Mouse (Mus musculus): ENCODE measurements around the gene Arsg. TPM values are rescaled to one million over a fixed set of nuclear protein-coding genes. Genes with fewer than 3 reads are reported as not detected.

Arsg gene
- polyA plus RNA-seq, 1 experiment, result not detected

DNA sequence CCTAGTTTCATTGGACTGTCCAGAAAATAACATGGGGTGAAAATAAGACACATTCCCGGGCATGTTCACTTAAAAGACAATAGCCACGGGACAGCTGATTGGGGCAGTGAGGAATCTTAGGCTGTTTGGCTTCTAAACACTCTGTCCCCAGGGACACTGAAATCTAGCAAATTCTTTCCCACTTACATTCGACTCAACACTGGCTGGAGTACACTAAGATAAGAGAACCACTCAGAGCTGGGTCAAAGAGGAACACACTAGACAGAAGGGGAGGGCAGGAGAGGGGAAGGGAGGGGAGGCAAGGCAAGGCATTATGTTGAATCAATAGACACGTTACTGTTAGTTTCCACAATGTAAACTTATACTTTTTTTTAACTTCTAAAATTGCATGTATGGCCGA lies 12.6 kb upstream of the Arsg start:
- TF ChIP-seq POLR2A (IDR thresholded peaks at IDR 0.05; ENCODE audit: insufficient read depth, low read depth, low read length) (no peak), CTCF (IDR thresholded peaks at IDR 0.05; ENCODE audit: insufficient read depth, low read depth, low read length) (no peak)
- Histone ChIP-seq H3K4me3 (ENCODE audit: insufficient read depth, low read depth, low read length) (no peak overlapping the region), H3K4me1 (ENCODE audit: control insufficient read depth, insufficient read depth, low read length) (no peaks in the 10 kb centered on the region), H3K27ac (ENCODE audit: insufficient read depth, low read depth, low read length) (no peak overlapping the region)
- WGBS, result 70% methylated on average over 5 of the region's 5 CpGs

DNA sequence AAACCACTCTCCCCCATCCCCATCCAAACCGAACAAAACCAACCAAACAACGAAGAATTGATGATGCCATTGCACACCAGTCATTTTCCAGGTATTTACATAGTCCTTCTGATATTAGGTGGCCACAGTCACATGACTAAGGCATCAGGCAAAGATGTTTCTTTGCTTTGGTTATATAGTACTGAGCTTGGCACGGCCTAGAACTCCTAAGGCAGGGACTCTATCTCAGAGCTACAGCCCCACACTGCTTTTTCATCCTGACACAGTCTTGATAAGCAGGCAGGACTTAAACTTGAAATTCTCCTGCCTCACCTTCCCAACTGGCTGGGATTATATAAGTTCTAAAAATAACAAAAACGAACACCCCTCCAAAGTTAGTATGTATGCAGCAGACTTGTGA lies 8.1 kb upstream of the Arsg start:
- 92% methylated on average over 4 of the region's 4 CpGs for WGBS
- H3K4me3 ChIP-seq (ENCODE audit: insufficient read depth, low read depth, low read length), result no peak overlapping the region
- no peak overlapping the region for H3K27ac ChIP-seq (ENCODE audit: insufficient read depth, low read depth, low read length)
- H3K4me1 ChIP-seq (ENCODE audit: control insufficient read depth, insufficient read depth, low read length), result no peaks in the 10 kb centered on the region
- TF ChIP-seq POLR2A (IDR thresholded peaks at IDR 0.05; ENCODE audit: insufficient read depth, low read depth, low read length) (no peak), CTCF (IDR thresholded peaks at IDR 0.05; ENCODE audit: insufficient read depth, low read depth, low read length) (no peak)

DNA sequence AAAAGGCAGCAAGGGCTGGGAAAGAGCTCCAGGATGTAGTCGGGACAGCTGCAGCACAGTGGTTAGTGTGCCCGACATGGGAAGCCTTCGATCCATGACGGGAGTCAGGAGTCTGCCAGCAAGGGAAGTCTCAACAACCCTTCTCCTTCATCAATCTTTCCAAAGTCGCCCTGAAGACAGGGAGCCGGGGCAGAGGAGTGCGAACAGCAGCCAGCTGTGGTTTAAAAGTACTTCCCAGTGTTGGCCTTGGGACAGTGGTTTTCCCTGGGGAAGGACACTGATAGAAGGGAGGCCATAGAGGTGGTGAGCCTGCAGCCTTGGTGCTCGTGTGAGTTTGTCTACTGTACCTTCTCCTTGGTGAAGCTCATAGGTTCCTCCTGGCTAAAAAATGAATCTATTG lies 6.2 kb upstream of the Arsg start:
- Histone ChIP-seq H3K4me3 (ENCODE audit: insufficient read depth, low read depth, low read length) (no peak overlapping the region), H3K4me1 (ENCODE audit: control insufficient read depth, insufficient read depth, low read length) (no peaks in the 10 kb centered on the region), H3K27ac (ENCODE audit: insufficient read depth, low read depth, low read length) (no peak overlapping the region)
- no peak for TF ChIP-seq CTCF (IDR thresholded peaks at IDR 0.05; ENCODE audit: insufficient read depth, low read depth, low read length)
- no peak for TF ChIP-seq POLR2A (IDR thresholded peaks at IDR 0.05; ENCODE audit: insufficient read depth, low read depth, low read length)
- 93% methylated on average over 8 of the region's 8 CpGs for WGBS

DNA sequence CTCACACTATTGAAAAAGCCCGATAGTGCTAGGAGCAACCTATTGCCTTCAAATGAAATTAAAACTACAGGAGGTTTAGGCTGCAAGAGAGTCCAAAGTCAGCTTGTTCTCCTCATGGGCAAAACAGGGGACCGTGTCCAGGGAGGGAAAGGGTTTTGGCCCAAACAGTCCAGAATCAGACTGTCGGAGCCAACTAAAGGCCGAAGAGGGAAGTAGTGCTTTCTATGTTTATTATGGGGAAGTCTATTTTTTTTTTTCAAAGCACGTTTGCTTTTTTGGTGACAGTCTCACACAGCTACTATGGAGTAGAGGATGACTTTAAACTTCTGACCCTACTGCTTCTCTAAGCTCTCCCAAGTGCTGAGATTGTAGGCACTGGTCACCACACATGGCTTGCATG lies 5.0 kb upstream of the Arsg start:
- Histone ChIP-seq H3K27ac (ENCODE audit: insufficient read depth, low read depth, low read length) (no peak overlapping the region), H3K4me3 (ENCODE audit: insufficient read depth, low read depth, low read length) (no peak overlapping the region), H3K4me1 (ENCODE audit: control insufficient read depth, insufficient read depth, low read length) (peaks cover 2% of the 10 kb centered on the region; the same call in 1 of the 2 replicates)
- no peak for TF ChIP-seq POLR2A (IDR thresholded peaks at IDR 0.05; ENCODE audit: insufficient read depth, low read depth, low read length)
- TF ChIP-seq CTCF (IDR thresholded peaks at IDR 0.05; ENCODE audit: insufficient read depth, low read depth, low read length), result no peak
- 68% methylated on average over 5 of the region's 5 CpGs for WGBS

DNA sequence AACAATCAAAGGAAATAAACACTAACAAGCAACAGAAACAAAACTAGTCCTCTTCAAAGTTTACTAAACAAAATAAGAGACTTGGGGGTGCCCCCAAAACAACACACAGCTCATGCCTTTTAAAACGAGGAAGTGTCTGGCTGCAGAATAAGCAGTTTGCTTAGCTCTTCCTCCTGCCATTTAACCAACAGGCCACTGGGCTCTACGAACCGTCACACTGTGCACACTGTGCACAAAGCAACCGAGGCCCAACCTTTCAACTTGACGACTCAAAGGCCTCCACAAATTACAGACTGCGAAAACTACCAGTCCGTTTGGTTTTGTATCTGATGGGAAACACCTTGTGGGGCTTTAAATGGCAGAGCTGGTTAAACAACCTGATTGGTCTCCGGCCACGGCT lies 3.0 kb upstream of the Arsg start:
- Histone ChIP-seq H3K4me1 (ENCODE audit: control insufficient read depth, insufficient read depth, low read length) (peaks cover 2% of the 10 kb centered on the region; the same call in 1 of the 2 replicates), H3K4me3 (ENCODE audit: insufficient read depth, low read depth, low read length) (no peak overlapping the region), H3K27ac (ENCODE audit: insufficient read depth, low read depth, low read length) (no peak overlapping the region)
- TF ChIP-seq POLR2A (IDR thresholded peaks at IDR 0.05; ENCODE audit: insufficient read depth, low read depth, low read length) (no peak), CTCF (IDR thresholded peaks at IDR 0.05; ENCODE audit: insufficient read depth, low read depth, low read length) (no peak)
- 70% methylated on average over 9 of the region's 9 CpGs for WGBS

DNA sequence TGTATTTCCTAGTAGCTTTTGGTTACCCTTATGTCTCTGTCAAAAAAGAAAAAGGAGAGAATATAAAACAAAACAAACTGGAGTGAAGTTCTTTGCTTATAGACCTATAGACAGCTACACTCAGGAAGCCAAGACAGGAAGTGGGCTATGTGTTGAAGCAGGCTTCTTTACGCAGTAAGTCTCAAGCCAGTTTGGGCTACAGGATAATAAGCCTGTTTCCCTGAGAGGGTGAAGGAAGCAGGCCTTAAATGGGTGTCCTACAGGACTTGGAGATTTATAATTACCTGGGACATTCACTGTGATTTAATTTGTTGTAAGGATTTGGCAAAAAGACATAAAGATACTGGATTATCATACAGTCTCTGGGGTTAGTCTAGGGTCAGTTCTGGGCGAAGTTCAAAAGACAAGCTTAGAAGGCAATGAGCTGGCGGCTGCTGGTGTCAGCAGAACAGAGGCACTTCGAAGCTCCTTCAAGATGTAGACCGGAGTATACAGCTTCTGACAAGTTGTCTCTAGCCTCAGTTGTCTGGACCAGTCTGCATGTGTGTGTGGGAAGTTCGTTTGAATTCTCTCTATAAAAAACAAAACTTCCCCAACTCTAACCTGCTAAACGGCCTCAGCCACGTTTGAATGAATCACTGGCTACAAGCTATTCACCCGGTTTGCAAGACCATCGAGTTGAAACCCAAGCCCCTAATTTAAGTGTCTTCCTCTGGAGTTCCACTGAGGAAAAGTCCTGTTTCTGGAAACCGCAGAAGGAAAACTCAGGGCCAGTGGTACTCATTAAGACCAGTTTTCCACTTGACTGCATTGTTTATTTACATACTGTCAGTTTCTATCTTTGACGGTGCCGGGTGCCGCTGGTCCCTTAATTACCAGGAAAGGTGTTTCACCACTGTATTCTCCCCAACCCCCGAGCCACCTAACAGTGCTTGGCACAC lies 2.0 kb upstream of the Arsg start:
- 39% methylated on average over 15 of the region's 15 CpGs for WGBS
- no peak overlapping the region for H3K27ac ChIP-seq (ENCODE audit: insufficient read depth, low read depth, low read length)
- TF ChIP-seq CTCF (IDR thresholded peaks at IDR 0.05; ENCODE audit: insufficient read depth, low read depth, low read length) (no peak), POLR2A (IDR thresholded peaks at IDR 0.05; ENCODE audit: insufficient read depth, low read depth, low read length) (no peak)

DNA sequence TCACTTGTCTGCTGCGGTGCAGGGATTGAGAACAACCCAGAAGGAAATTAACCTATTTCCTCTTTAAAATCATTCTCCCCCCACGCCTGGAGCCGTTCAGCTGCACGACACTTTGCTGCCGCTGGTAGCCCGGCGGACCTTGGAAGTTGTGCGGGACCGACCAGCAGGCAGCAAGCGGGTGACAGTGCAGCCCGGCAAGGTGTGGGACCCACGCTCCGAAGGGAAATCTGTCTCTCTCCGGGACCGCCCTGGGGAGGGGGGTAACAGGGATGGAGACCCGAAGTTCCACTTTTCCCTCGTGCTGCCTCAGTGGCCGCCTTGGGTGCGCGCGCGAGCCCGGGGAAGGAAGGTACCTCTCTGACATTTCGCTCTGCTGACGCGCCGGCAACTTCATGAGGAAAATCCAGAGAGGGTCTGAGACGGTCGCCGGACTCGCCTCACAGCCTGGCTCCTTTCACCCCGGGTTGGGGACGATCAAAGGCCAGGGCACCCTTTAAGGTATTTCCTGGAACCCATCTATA lies 943 bp upstream of the Arsg start:
- 1% methylated on average over 33 of the region's 33 CpGs for WGBS
- TF ChIP-seq CTCF (IDR thresholded peaks at IDR 0.05; ENCODE audit: insufficient read depth, low read depth, low read length) (no peak), POLR2A (IDR thresholded peaks at IDR 0.05; ENCODE audit: insufficient read depth, low read depth, low read length) (no peak)

More for the DNA sequence above, 2.0 kb upstream of the Arsg start:
- Histone ChIP-seq H3K4me3 (ENCODE audit: insufficient read depth, low read depth, low read length) (no peak overlapping the region), H3K4me1 (ENCODE audit: control insufficient read depth, insufficient read depth, low read length) (peaks cover 2% of the 10 kb centered on the region; the same call in 1 of the 2 replicates)

DNA sequence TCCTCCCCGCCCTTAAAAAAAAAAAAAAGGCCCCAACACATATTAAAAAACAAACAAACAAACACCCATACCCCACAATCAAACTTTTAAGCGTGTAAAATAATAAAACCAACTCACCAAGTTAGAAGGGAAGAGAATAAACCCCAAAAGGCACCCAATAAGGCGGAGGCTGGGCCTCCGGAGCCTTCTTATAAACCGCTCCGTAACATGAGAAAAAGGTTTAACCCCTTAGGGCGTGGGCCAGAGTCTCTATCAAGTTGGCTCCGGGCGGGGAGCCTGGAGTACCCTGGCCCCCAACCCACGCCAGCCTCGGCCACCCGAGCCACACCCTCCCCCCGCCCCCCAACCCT lies 378 bp upstream of the Arsg start:
- 0% methylated on average over 10 of the region's 13 CpGs for WGBS
- Histone ChIP-seq H3K27ac (ENCODE audit: insufficient read depth, low read depth, low read length) (no peak overlapping the region), H3K4me1 (ENCODE audit: control insufficient read depth, insufficient read depth, low read length) (peaks cover 2% of the 10 kb centered on the region; the same call in 1 of the 2 replicates), H3K4me3 (ENCODE audit: insufficient read depth, low read depth, low read length) (peak overlapping the region; percentile 73)
- TF ChIP-seq CTCF (IDR thresholded peaks at IDR 0.05; ENCODE audit: insufficient read depth, low read depth, low read length) (no peak), POLR2A (IDR thresholded peaks at IDR 0.05; ENCODE audit: insufficient read depth, low read depth, low read length) (no peak)

More for the DNA sequence above, 943 bp upstream of the Arsg start:
- Histone ChIP-seq H3K27ac (ENCODE audit: insufficient read depth, low read depth, low read length) (no peak overlapping the region), H3K4me3 (ENCODE audit: insufficient read depth, low read depth, low read length) (peak overlapping the region; percentile 73), H3K4me1 (ENCODE audit: control insufficient read depth, insufficient read depth, low read length) (peaks cover 2% of the 10 kb centered on the region; the same call in 1 of the 2 replicates)

DNA sequence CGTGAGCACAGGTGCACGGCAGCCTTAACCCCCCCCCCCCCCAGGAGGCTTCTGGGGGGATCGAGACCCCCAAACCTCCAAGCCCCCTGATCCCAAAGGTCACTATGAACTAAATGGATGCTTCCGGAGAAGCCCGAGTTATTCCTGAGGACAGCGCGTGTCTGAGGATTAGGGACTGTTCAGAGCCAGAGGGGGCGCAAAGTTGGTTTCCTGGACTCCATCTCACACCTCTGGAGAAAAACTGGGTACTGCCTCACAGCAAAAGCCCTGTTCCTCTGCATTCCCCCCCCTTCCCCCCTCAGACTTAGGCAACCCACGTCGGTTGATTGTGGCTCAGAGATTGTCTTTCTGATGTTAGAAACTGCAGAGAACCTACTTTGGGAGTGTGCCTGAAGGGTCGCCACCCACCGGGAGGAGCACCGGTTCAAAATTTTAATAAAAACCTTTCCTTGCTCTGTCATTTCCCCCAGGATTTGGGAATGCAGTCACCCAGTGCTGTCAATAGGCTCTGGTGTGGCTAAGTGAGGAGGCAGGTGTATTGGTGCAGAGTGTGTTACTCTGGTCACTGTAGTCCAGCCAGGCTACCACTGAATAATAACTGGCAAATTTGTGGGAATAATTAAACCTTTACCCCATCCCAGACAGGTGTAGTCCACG lies 1.0 kb downstream of the Arsg start:
- no peak for TF ChIP-seq CTCF (IDR thresholded peaks at IDR 0.05; ENCODE audit: insufficient read depth, low read depth, low read length)
- TF ChIP-seq POLR2A (IDR thresholded peaks at IDR 0.05; ENCODE audit: insufficient read depth, low read depth, low read length), result no peak
- 7% methylated on average over 14 of the region's 14 CpGs for WGBS

More for the DNA sequence above, 1.0 kb downstream of the Arsg start:
- peaks cover 2% of the 10 kb centered on the region; the same call in 1 of the 2 replicates for H3K4me1 ChIP-seq (ENCODE audit: control insufficient read depth, insufficient read depth, low read length)
- H3K4me3 ChIP-seq (ENCODE audit: insufficient read depth, low read depth, low read length), result peak overlapping the region; percentile 73
- H3K27ac ChIP-seq (ENCODE audit: insufficient read depth, low read depth, low read length), result no peak overlapping the region
